Mouse (Mus musculus): ENCODE results near the gene Ap1m2. TPM values are rescaled to one million over a fixed set of nuclear protein-coding genes. Genes with fewer than 3 reads are reported as not detected.
"Not testable (repeated sequence)": the region's sequence is repeated elsewhere in the genome, so short reads cannot be mapped to it uniquely, and the experiment has no call there.

The Ap1m2 gene
- total RNA-seq, 2 experiments from 2014 or later, result not detected

DNA sequence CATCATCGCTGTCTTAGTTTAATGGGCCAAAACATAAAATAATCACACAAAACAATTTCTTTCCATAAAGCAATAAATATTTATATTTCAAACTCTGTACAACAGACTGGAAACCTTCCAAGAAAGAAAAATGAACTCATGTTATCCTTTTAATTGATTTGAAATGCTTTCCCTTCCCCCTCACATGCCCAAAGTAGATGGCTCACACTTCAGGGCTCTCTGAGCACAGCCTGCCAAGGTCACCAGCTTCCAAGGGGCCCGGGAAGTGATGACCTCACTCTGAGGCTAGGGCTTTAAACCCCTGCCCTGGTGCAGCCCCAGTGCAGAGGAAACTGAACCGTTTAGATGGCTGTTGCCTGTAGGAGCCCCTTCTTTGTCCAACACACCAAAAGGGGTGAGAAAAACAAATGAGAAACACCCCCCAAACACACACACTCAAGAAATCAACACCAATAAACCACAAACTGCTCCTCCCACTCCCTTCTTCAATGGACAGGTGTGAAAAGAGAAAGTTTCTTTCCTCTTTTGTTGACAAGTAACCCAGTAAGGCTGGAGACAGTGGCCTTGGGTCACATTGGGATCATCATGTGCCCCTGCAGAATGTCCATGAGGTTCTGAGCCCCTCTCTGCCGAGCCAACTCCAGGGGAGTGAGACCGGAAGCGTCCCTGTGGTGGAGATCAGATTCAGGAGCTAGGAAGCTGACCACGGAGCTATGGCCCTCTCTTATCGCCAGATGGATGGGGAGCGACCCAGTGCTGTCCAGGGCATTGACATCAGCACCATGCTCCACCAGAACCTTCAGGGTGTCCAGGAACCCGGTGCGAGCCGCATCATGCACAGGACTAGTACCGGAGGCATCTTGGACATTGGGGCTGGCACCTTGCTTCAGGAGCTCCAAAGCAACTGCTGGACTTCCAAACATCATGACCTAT lies 23.5 kb downstream of the Ap1m2 start:
- DNase-seq, result peak; percentile 46 to 69

GRCm38 (mm10) chr9:21287571-21288402 lies 24.4 kb downstream of the Ap1m2 start, which contains the start of gene Kri1:
Gene Kri1 (minus strand): TSS chr9:21287969.
- DNase-seq, result peak; percentile 99

- no peak for DNase-seq
Measured at GRCm38 (mm10) chr9:21286753-21287152, 25.4 kb downstream of the Ap1m2 start.

GRCm38 (mm10) chr9:21283994-21284393 lies 28.1 kb downstream of the Ap1m2 start:
- DNase-seq, result no peak

GRCm38 (mm10) chr9:21283591-21283990 lies 28.5 kb downstream of the Ap1m2 start:
- no peak for DNase-seq

- peak in 1 of 2 experiments; percentile 51 for DNase-seq
Measured at GRCm38 (mm10) chr9:21277776-21278175, 34.4 kb downstream of the Ap1m2 start.

DNA sequence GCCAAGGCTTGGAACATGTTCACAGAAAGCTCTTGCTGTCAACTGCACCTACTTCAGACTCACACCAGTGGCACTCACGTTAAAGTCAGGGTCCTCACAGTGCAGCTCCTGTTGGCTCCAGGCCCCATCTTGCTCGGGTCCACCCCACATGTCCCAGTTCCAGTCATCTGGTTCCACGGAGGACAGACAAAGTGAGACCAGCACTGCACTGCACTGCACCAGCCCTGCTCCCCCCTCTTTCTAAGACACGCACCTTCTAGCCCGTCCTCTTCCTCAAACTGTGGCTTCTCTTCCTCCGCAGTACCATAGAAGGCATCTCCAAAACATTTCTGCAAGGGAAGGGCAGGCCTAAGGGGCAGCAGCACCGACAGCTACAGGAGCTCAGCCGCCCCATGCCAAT lies 35.8 kb downstream of the Ap1m2 start:
- DNase-seq, result peak; percentile 12 to 18

GRCm38 (mm10) chr9:21275727-21276126 lies 36.4 kb downstream of the Ap1m2 start:
- DNase-seq, result no peak

DNA sequence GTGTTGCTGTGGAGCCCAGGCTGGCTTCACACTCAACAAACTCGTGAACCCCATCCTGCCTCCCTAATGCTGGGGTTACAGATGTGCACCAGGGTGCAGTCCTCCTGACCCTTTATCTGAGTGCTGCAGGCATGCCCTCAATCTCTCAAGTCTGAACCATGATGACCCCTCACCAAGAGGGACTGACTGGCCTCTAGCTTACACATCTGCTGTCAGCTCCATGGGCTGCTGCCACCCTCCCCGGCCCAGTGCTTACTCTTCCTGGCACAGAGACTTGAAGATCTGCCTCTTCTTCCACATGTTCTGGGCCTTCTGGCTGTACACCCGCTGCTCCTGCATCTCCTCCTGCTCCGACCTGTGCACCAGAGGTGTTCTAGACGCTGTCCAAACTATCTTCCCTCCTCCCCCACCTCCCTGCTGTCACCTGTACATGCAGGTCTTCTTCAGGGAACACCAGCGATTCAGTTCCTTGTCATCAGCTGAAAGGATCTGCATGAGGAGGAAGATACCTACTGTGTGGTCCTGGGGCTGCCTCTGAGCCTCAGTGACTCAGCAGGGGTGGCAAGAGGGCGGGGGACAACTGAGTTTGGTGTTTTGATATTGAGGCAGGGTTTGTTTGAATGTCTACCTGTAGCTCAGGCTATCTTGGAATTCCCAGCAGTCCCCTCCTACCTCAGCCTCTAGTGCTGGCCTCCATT lies 37.0 kb downstream of the Ap1m2 start:
- DNase-seq, result no peak

- DNase-seq, result no peak
Measured at GRCm38 (mm10) chr9:21274336-21274735, 37.8 kb downstream of the Ap1m2 start.

DNA sequence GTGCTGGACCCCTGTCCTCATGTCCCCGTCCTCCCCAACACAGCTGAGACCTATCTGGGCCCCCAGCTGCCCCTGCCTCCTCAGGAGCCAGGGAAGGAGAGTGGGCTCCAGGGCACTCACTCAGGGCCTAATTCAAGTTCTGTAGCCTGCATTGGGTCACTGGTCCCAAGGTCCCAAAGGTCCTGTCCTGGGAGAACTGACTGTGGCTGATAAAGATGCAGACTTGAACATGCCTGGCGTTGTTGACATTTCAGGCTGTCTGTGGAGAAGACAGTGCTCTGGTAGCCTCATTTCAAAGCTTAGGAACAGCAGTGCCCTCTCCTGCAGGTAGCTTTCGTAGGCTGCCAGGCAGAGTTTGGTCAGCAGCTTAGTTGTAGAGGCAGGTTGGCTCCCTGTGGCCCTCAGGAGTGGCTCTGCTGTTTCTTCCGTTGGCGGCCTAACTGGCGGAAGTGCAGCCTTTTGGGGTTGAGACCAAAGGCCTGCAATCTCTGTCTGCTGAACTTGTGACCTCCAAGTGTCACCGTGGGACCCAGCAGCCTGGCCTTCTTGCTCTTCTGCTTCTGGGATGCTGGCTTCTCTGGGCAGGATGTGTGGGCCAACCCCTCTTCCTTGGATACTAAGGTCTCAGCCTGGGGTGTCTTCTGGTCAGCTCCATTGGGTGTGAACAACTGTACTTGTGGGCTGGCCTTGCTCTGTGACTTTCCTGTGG lies 38.5 kb downstream of the Ap1m2 start:
- no peak for DNase-seq

GRCm38 (mm10) chr9:21273094-21273493 lies 39.0 kb downstream of the Ap1m2 start:
- DNase-seq, result no peak

DNA sequence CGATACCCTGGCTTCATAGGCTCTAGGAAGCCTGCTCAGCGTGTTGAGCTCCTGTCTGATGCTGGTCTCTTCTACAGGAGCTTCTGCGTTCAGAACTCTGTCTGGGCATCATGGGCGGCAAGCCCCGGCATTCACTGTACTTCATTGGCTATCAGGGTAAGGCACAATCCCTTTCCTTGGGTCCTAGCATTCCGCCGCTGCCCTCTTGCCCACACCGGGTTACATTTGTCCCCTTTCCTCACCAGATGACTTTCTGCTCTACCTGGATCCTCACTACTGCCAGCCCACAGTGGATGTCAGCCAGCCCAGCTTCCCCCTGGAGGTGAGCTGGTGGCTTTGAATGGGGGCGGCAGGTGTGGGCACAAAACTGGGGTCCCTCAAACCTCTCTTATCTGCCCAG lies 39.7 kb downstream of the Ap1m2 start:
- no peak for DNase-seq

DNA sequence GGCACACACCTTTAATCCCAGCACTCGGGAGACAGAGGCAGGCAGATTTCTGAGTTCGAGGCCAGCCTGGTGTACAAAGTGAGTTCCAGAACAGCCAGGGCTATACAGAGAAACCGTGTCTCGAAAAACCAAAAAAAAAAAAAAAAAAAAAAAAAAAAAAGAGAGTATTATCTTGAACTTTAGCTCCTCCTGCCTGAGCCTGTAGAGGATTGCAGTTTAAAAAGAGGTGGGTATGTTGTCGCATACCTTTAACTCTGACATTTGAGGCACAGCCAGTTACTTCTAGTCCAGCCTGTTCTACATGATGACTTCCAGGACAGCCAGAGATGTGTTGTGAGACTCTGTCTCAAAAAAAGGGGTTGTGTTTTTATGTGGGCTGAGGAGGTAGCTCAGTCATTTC lies 42.5 kb downstream of the Ap1m2 start:
- DNase-seq, result not testable (repeated sequence)

GRCm38 (mm10) chr9:21268305-21268704 lies 43.8 kb downstream of the Ap1m2 start:
- no peak for DNase-seq

DNA sequence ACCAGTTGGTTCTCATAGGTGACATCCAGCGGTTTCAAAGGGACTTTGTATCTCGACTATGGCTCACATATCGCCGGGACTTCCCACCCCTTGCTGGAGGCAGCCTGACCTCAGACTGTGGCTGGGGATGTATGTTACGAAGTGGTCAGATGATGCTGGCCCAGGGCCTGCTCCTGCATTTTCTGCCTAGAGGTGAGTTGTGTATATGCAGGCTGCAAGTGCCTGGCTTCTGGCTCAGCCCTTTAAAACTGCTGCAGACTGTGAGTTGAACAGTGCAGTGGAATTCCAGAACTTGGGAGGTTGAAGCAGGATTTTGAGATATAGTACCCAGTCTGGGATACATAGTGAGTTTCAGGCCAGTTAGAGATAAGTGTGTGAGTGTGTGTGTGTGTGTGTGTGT lies 45.2 kb downstream of the Ap1m2 start:
- DNase-seq, result no peak

DNA sequence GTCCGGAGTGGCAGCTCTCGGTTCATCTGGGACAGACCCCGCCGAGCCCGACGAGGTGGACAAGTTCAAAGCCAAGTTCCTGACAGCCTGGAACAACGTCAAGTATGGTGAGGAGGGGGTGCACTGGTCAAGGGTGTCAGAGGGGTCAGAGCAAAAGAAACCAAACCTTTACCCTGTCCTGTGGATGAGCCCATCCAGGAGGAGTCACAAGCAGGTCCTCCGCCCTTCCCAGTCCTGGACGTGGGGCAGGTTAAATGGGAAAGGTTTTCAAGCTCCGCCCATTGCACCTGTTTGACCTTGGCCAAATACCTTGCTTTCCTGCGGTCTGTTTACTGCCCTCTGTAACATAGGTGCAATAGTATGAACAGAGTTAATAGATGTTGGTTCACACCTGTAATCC lies 46.5 kb downstream of the Ap1m2 start:
- no peak for DNase-seq

- DNase-seq, result peak; percentile 99
Measured at GRCm38 (mm10) chr9:21265000-21265561, 47.1 kb downstream of the Ap1m2 start, which contains the start of gene Atg4d. Gene Atg4d (plus strand): TSS chr9:21265293.

DNA sequence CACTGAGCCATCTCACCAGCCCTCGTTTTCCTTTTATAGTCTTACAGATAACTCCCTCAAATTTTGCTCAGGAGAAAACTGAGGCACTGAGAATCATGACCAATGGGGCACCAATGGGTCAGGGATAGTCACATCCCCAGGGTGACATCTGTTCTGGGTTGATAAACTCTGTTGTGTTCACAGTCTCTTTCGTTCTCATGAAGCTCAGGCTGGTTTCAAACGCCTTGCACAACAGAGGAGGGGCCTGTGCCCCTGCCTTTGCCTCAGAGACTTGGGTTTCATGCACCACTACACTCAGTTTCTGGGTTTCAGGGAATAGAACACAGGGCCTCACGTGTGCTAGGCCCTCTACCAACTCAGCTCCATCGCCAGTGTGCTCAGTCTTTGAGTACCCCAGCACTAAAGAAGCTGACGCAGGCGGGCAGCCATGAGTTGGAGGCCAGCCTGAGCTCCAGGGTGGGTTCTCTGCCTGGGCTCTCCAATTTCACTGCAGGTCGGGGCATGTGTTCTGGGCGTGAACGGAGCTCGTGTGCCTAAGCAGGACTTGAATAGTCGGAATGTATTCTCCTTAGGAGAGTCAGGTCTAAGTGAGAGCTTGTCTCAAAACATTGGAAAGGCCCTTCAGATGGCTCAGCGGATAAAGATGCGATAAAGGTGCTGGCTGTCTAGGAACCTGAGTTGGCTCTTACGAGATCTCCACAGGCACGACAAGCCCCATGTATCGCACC lies 47.7 kb downstream of the Ap1m2 start:
- DNase-seq, result no peak

GRCm38 (mm10) chr9:21261831-21262230 lies 50.3 kb downstream of the Ap1m2 start:
- DNase-seq, result no peak

Data from adrenal gland, postnatal 36 days (tissue).